13 mouse cellular contexts compared by ENCODE assay signal in the genomic region with DNA sequence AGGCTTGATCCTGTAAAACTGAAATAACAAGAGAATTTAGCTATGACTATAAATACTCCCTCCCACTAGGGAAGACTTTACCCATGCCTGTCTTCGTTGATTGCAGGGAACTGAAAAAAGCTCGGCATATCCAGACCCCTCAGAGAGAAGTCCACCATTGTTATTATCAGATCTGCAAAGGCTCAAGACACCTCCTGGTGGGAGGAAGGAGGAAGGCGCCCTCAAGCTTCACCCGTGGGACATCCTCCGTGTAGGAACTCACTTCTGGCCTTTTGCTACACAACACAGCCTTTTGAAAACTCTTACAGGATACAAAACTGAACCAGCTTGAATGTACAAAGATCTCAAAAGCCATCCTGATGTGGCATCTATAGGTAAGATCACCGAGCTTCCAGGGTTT. TPM values are rescaled to one million over a fixed set of nuclear protein-coding genes. Genes with fewer than 3 reads are reported as not detected.
DNase-seq lines count a peak whose midpoint lies in the region; ATAC-seq and TF ChIP-seq lines count a peak whose summit lies in the region.
"Had no signal": no experiment of that assay in that cellular context is flagged by ENCODE, and none has a peak within 500 bp of the region (broad histone marks: within the 10 kb centered on the region; RNA-seq: fewer than 3 reads in every experiment).

No protein-coding gene starts in this region.

- no peak overlapping the region for H3K4me3 ChIP-seq in layer of hippocampus, adult 2 months
- H3K4me3 ChIP-seq in hindbrain, embryonic 14.5 days (replicated peaks; ENCODE audit: low read length), result no peak overlapping the region

- peak; percentile 65 for TF ChIP-seq CTCF in layer of hippocampus, adult 2 months (conservative IDR thresholded peaks at IDR 0.05)
- TF ChIP-seq CTCF in Patski (IDR thresholded peaks at IDR 0.05), result peak; percentile 53

- H3K4me1 ChIP-seq in hindbrain, embryonic 14.5 days (replicated peaks; ENCODE audit: control insufficient read depth, insufficient read depth, low read length), result no peaks in the 10 kb centered on the region

- in situ Hi-C loops in Patski (cut with MboI; ENCODE audit: low pct_unique_long_range_greater_than_20kb), result loop anchor here (10.0 kb wide), 1 partner anchor 141 kb away; a partner anchor contains a TSS

- 53% methylated on average over 6 of the region's 6 CpGs for WGBS in hindbrain, embryonic 14.5 days

- H3K4me2 ChIP-seq in hindbrain, embryonic 14.5 days (replicated peaks), result no peak overlapping the region

- H3K27me3 ChIP-seq in Patski, result peaks cover 43% of the 10 kb centered on the region
- H3K27me3 ChIP-seq in hindbrain, embryonic 14.5 days (ENCODE audit: control insufficient read depth, insufficient read depth, low read length), result no peaks in the 10 kb centered on the region

- CTCF ChIA-PET in Patski (lab: Charles Lee), result interaction anchor here (1.0 to 3.5 kb wide), 2 partner anchors 10 to 42 kb away, joined by 3 to 22 read pairs; no protein-coding TSS in a partner anchor

- H3K9ac ChIP-seq in hindbrain, embryonic 14.5 days, result no peak overlapping the region

- ATAC-seq in Patski, result no peak
- no peak for ATAC-seq in hindbrain, embryonic 14.5 days (ENCODE audit: low FRiP score)

- H3K9me3 ChIP-seq in hindbrain, embryonic 14.5 days (ENCODE audit: control insufficient read depth, low read length), result no peaks in the 10 kb centered on the region

- no peak overlapping the region for H3K27ac ChIP-seq in layer of hippocampus, adult 2 months
- no peak overlapping the region for H3K27ac ChIP-seq in hindbrain, embryonic 14.5 days

- POLR2A ChIA-PET in Patski (lab: Charles Lee), result no interaction called here

- H3K36me3 ChIP-seq in hindbrain, embryonic 14.5 days (replicated peaks; ENCODE audit: control insufficient read depth, insufficient read depth), result no peaks in the 10 kb centered on the region

- DNase-seq in layer of hippocampus, adult 2 months (ENCODE audit: low spot score in 2 of 2), result no peak
- no peak for DNase-seq in layer of hippocampus, postnatal 36 days
- peak; percentile 13 for DNase-seq in CD4-positive helper T cell, adult 2 months (ENCODE audit: low read depth, low spot score)
- DNase-seq in Patski (ENCODE audit: low read depth, low spot score), result no peak
- peak; percentile 33 for DNase-seq in naive thymus-derived CD4-positive, alpha-beta T cell, adult 2 months (ENCODE audit: low read depth)
- no peak for DNase-seq in heart, adult 11 months
- no peak for DNase-seq in heart, postnatal 4 days
- no peak for DNase-seq in hindbrain, embryonic 14.5 days (ENCODE audit: low spot score)
- DNase-seq: cerebellum, postnatal 36 days; kidney, postnatal 14 days had no signal

RNA-seq across cellular contexts. Expression of a gene that starts 5.4 kb away (rescaled TPM):
- 10 to 100 TPM; 34.0 to 36.0 TPM for total RNA-seq in layer of hippocampus, adult 2 months (2021)
- total RNA-seq in layer of hippocampus, postnatal 36 days (2021), result 10 to 100 TPM; 33.9 to 36.0 TPM
- polyA plus RNA-seq in Patski (2021), result 71.4 TPM
- 10 to 100 TPM; 37.5 to 39.9 TPM for total RNA-seq in heart, postnatal 4 days (2021)
- 78.7 and 85.7 TPM in 2 replicates for polyA plus RNA-seq in hindbrain, embryonic 14.5 days (2014; fragmentation: Nextera tagmentation; extraction: Ambion mirVana)

RNA-seq across cellular contexts. Expression of a gene that starts 25.3 kb away (rescaled TPM):
- under 1 TPM in 1 of 2 experiments, not detected in 1; 0.59 TPM for total RNA-seq in layer of hippocampus, adult 2 months (2021)
- under 1 TPM in 1 of 2 experiments, not detected in 1; 0.32 TPM for total RNA-seq in layer of hippocampus, postnatal 36 days (2021)
- polyA plus RNA-seq in Patski (2021), result 0.05 TPM
- not detected for total RNA-seq in heart, postnatal 4 days (2021)
- 0.24 and 0.33 TPM in 2 replicates for polyA plus RNA-seq in hindbrain, embryonic 14.5 days (2014; fragmentation: Nextera tagmentation; extraction: Ambion mirVana)
- total RNA-seq: hematopoietic stem cell, adult 5-6 weeks; left cerebral cortex, postnatal 10 days had no signal
- polyA plus RNA-seq: lung, embryonic 16.5 days had no signal

RNA-seq across cellular contexts. Expression of a gene that starts 26.8 kb away (rescaled TPM):
- not detected for total RNA-seq in layer of hippocampus, adult 2 months (2021)
- under 1 TPM in 1 of 2 experiments, not detected in 1; 0.33 TPM for total RNA-seq in layer of hippocampus, postnatal 36 days (2021)
- not detected for polyA plus RNA-seq in Patski (2021)
- not detected for total RNA-seq in heart, postnatal 4 days (2021)
- 0.13 and 0.17 TPM in 2 replicates for polyA plus RNA-seq in hindbrain, embryonic 14.5 days (2014; fragmentation: Nextera tagmentation; extraction: Ambion mirVana)
- total RNA-seq: hematopoietic stem cell, adult 5-6 weeks had no signal
- polyA plus RNA-seq: lung, embryonic 16.5 days had no signal

RNA-seq across cellular contexts. Expression of a gene that starts 27.6 kb away (rescaled TPM):
- under 1 TPM in 1 of 2 experiments, not detected in 1; 0.49 TPM for total RNA-seq in layer of hippocampus, adult 2 months (2021)
- under 1 TPM; 0.35 to 0.38 TPM for total RNA-seq in layer of hippocampus, postnatal 36 days (2021)
- polyA plus RNA-seq in Patski (2021), result 0.17 TPM
- total RNA-seq in heart, postnatal 4 days (2021), result not detected
- not detected in 2 replicates for polyA plus RNA-seq in hindbrain, embryonic 14.5 days (2014; fragmentation: Nextera tagmentation; extraction: Ambion mirVana)
- total RNA-seq: hematopoietic stem cell, adult 5-6 weeks; left cerebral cortex, postnatal 10 days had no signal
- polyA plus RNA-seq: lung, embryonic 16.5 days had no signal

RNA-seq across cellular contexts. Expression of a gene that starts 29.8 kb away (rescaled TPM):
- 10 to 100 TPM; 42.5 to 47.0 TPM for total RNA-seq in layer of hippocampus, adult 2 months (2021)
- total RNA-seq in layer of hippocampus, postnatal 36 days (2021), result 10 to 100 TPM; 46.2 to 48.4 TPM
- 4.3 TPM for polyA plus RNA-seq in Patski (2021)
- 1 to 10 TPM; 3.1 to 3.7 TPM for total RNA-seq in heart, postnatal 4 days (2021)
- polyA plus RNA-seq in hindbrain, embryonic 14.5 days (2014; fragmentation: Nextera tagmentation; extraction: Ambion mirVana), result 19.9 and 23.2 TPM in 2 replicates

Comparison
In these comparisons a context has a peak if more than half of its experiments do, and no peak if none do; other contexts are left out.
1. DNase-seq: peak in CD4-positive helper T cell, adult 2 months (single experiment) and naive thymus-derived CD4-positive, alpha-beta T cell, adult 2 months (single experiment); none in layer of hippocampus, adult 2 months (0 of 2), layer of hippocampus, postnatal 36 days (0 of 2), Patski (single experiment), heart, adult 11 months (single experiment), heart, postnatal 4 days (single experiment) and hindbrain, embryonic 14.5 days (single experiment).